In the genomic region with DNA sequence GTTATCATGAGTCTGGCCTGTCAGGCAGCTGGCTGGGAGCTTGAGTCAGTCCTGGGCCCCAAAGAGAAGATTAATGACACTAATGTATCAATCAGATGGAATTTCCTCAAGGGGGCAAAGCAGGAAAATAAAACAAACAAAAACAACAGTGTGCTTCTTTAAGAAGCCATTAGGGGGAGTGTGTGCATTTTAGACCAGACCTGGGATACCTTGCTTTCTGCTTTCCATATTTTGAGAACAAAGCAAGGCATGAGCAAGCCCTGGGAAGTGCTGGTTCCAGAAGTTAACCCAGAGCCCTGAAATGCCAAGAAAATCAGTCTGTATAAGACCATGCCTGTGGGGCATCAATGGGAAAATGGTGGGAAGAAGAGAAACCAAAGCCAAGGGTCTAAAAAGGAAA, we compare ENCODE assay signal across 13 mouse cellular contexts. TPM values are rescaled to one million over a fixed set of nuclear protein-coding genes. Genes with fewer than 3 reads are reported as not detected.
A peak's percentile ranks its signal among the peaks of the same experiment; 100 is the strongest.
DNase-seq lines count a peak whose midpoint lies in the region; ATAC-seq and TF ChIP-seq lines count a peak whose summit lies in the region.
"Had no signal": no experiment of that assay in that cellular context is flagged by ENCODE, and none has a peak within 500 bp of the region (broad histone marks: within the 10 kb centered on the region; RNA-seq: fewer than 3 reads in every experiment).

No protein-coding gene starts in this region.

- TF ChIP-seq EP300 in liver, postnatal 0 days (IDR thresholded peaks at IDR 0.05; ENCODE audit: low read depth) = no peak

- no peaks in the 10 kb centered on the region for H3K9me3 ChIP-seq in forebrain, embryonic 10.5 days
- H3K9me3 ChIP-seq in forebrain, embryonic 16.5 days (ENCODE audit: control insufficient read depth, low read length) = no peaks in the 10 kb centered on the region
- H3K9me3 ChIP-seq in liver, postnatal 0 days (ENCODE audit: low read length) = no peaks in the 10 kb centered on the region
- no peaks in the 10 kb centered on the region for H3K9me3 ChIP-seq in liver, embryonic 11.5 days (ENCODE audit: control insufficient read depth, low read length)
- H3K9me3 ChIP-seq: embryonic facial prominence, embryonic 15.5 days; limb, embryonic 15.5 days; midbrain, embryonic 12.5 days had no signal

- no peak for ATAC-seq in forebrain, embryonic 16.5 days
- ATAC-seq in liver, postnatal 0 days = no peak
- no peak for ATAC-seq in liver, embryonic 11.5 days (replicated peaks; ENCODE audit: low FRiP score)
- peak; percentile 33; the same call in 1 of the 2 replicates for ATAC-seq in megakaryocyte progenitor cell, adult 5-6 weeks (replicated peaks; ENCODE audit: poor library complexity)

- H3K27ac ChIP-seq in forebrain, embryonic 10.5 days = 0 out of 2 replicates have a peak overlapping the region, but pooled peaks have one; percentile 35
- no peak overlapping the region for H3K27ac ChIP-seq in forebrain, embryonic 16.5 days (ENCODE audit: low read length)
- H3K27ac ChIP-seq in liver, postnatal 0 days (ENCODE audit: low read depth) = no peak overlapping the region
- H3K27ac ChIP-seq in liver, embryonic 11.5 days (ENCODE audit: low read depth, low read length) = no peak overlapping the region
- H3K27ac ChIP-seq: embryonic facial prominence, embryonic 15.5 days; limb, embryonic 15.5 days; midbrain, embryonic 12.5 days had no signal

- no peak for DNase-seq in forebrain, embryonic 10.5 days (ENCODE audit: extremely low spot score, low spot score)
- DNase-seq in liver, postnatal 0 days = no peak
- DNase-seq in liver, embryonic 11.5 days (ENCODE audit: low spot score) = no peak
- peak; percentile 50 for DNase-seq in ZHBTc4 (ENCODE audit: low read depth, low spot score)
- no peak for DNase-seq in layer of hippocampus, postnatal 25 days (ENCODE audit: extremely low spot score in 1 of 2, low spot score in 1 of 2)
- no peak for DNase-seq in adrenal gland, postnatal 10 days
- DNase-seq: gastrocnemius, postnatal 25 days; heart, postnatal 14 days had no signal

- H3K9ac ChIP-seq in forebrain, embryonic 16.5 days (replicated peaks; ENCODE audit: low read depth, low read length) = no peak overlapping the region
- H3K9ac ChIP-seq in liver, postnatal 0 days (replicated peaks) = no peak overlapping the region
- H3K9ac ChIP-seq in liver, embryonic 11.5 days (ENCODE audit: low read depth, low read length) = no peak overlapping the region
- H3K9ac ChIP-seq: embryonic facial prominence, embryonic 15.5 days; limb, embryonic 15.5 days; midbrain, embryonic 12.5 days had no signal

- no peaks in the 10 kb centered on the region for H3K36me3 ChIP-seq in forebrain, embryonic 10.5 days (replicated peaks)
- no peaks in the 10 kb centered on the region for H3K36me3 ChIP-seq in forebrain, embryonic 16.5 days (ENCODE audit: control insufficient read depth, insufficient read depth)
- H3K36me3 ChIP-seq in liver, postnatal 0 days (replicated peaks; ENCODE audit: insufficient read depth, low read length) = no peaks in the 10 kb centered on the region
- H3K36me3 ChIP-seq in liver, embryonic 11.5 days (ENCODE audit: control insufficient read depth, insufficient read depth, low read length) = no peaks in the 10 kb centered on the region
- H3K36me3 ChIP-seq: embryonic facial prominence, embryonic 15.5 days; limb, embryonic 15.5 days; midbrain, embryonic 12.5 days had no signal

- peak; percentile 38 for TF ChIP-seq CTCF in liver, postnatal 0 days (IDR thresholded peaks at IDR 0.05; ENCODE audit: low read depth)

- no peak overlapping the region for H3K4me3 ChIP-seq in forebrain, embryonic 10.5 days
- no peak overlapping the region for H3K4me3 ChIP-seq in forebrain, embryonic 16.5 days (replicated peaks; ENCODE audit: low read length)
- no peak overlapping the region for H3K4me3 ChIP-seq in liver, postnatal 0 days (ENCODE audit: low read depth, low read length)
- H3K4me3 ChIP-seq in liver, embryonic 11.5 days (ENCODE audit: low read depth, low read length) = no peak overlapping the region
- H3K4me3 ChIP-seq: embryonic facial prominence, embryonic 15.5 days; limb, embryonic 15.5 days; midbrain, embryonic 12.5 days had no signal

- peaks cover 23% of the 10 kb centered on the region for H3K27me3 ChIP-seq in forebrain, embryonic 10.5 days (ENCODE audit: poor library complexity, severe bottlenecking)
- no peaks in the 10 kb centered on the region for H3K27me3 ChIP-seq in forebrain, embryonic 16.5 days (replicated peaks; ENCODE audit: control insufficient read depth, insufficient read depth, low read length)
- H3K27me3 ChIP-seq in liver, postnatal 0 days (ENCODE audit: insufficient read depth, low read length) = peaks cover 16% of the 10 kb centered on the region
- H3K27me3 ChIP-seq in liver, embryonic 11.5 days (replicated peaks; ENCODE audit: control insufficient read depth, insufficient read depth, low read length) = peaks cover 22% of the 10 kb centered on the region

- peaks cover 29% of the 10 kb centered on the region for H3K4me1 ChIP-seq in forebrain, embryonic 10.5 days
- H3K4me1 ChIP-seq in forebrain, embryonic 16.5 days (replicated peaks; ENCODE audit: control insufficient read depth, insufficient read depth, low read length) = peaks cover 12% of the 10 kb centered on the region
- H3K4me1 ChIP-seq in liver, postnatal 0 days (ENCODE audit: insufficient read depth) = peaks cover 8% of the 10 kb centered on the region; the same call in 1 of the 2 replicates
- H3K4me1 ChIP-seq in liver, embryonic 11.5 days (replicated peaks; ENCODE audit: control insufficient read depth, insufficient read depth, low read length) = no peaks in the 10 kb centered on the region

- H3K4me2 ChIP-seq in forebrain, embryonic 16.5 days (ENCODE audit: low read length) = no peak overlapping the region
- H3K4me2 ChIP-seq in liver, postnatal 0 days (ENCODE audit: low read depth, low read length) = no peak overlapping the region
- H3K4me2 ChIP-seq in liver, embryonic 11.5 days = no peak overlapping the region
- H3K4me2 ChIP-seq: embryonic facial prominence, embryonic 15.5 days; limb, embryonic 15.5 days; midbrain, embryonic 12.5 days had no signal

RNA-seq across cellular contexts. Expression of gene Abcd4, which starts 3.8 kb away (rescaled TPM):
- polyA plus RNA-seq in forebrain, embryonic 10.5 days (2016; fragmentation: Nextera tagmentation; extraction: Ambion mirVana) = 12.7 and 12.8 TPM in 2 replicates
- polyA plus RNA-seq in forebrain, embryonic 16.5 days (2015; fragmentation: Nextera tagmentation; extraction: Ambion mirVana) = 10.1 and 15.5 TPM in 2 replicates
- polyA plus RNA-seq in liver, postnatal 0 days (2015; fragmentation: Nextera tagmentation; extraction: Ambion mirVana) = 2.1 and 2.7 TPM in 2 replicates
- 8.2 and 9.5 TPM in 2 replicates for polyA plus RNA-seq in liver, embryonic 11.5 days (2014; fragmentation: Nextera tagmentation; extraction: Ambion mirVana)
- total RNA-seq in megakaryocyte progenitor cell, adult 5-6 weeks (2015) = 2.7 and 3.6 TPM in 2 replicates
- total RNA-seq in megakaryocyte progenitor cell, adult 5-6 weeks (2017) = 3.9 and 5.1 TPM in 2 replicates
- total RNA-seq in layer of hippocampus, postnatal 25 days (2021) = 10 to 100 TPM; 14.1 to 15.5 TPM
- total RNA-seq in adrenal gland, postnatal 10 days (2021) = 10 to 100 TPM in 1 of 2 experiments, 1 to 10 TPM in 1; 10.0 to 14.6 TPM

RNA-seq across cellular contexts. Expression of gene Vrtn, which starts 19.8 kb away (rescaled TPM):
- not detected in 2 replicates for polyA plus RNA-seq in forebrain, embryonic 10.5 days (2016; fragmentation: Nextera tagmentation; extraction: Ambion mirVana)
- 0.18 TPM in 1 of 2 replicates, not detected in the other for polyA plus RNA-seq in forebrain, embryonic 16.5 days (2015; fragmentation: Nextera tagmentation; extraction: Ambion mirVana)
- not detected in 2 replicates for polyA plus RNA-seq in liver, postnatal 0 days (2015; fragmentation: Nextera tagmentation; extraction: Ambion mirVana)
- not detected in 2 replicates for polyA plus RNA-seq in liver, embryonic 11.5 days (2014; fragmentation: Nextera tagmentation; extraction: Ambion mirVana)
- not detected in 2 replicates for total RNA-seq in megakaryocyte progenitor cell, adult 5-6 weeks (2015)
- total RNA-seq in megakaryocyte progenitor cell, adult 5-6 weeks (2017) = not detected in 2 replicates
- total RNA-seq in layer of hippocampus, postnatal 25 days (2021) = not detected
- total RNA-seq in adrenal gland, postnatal 10 days (2021) = not detected
- total RNA-seq: gastrocnemius, postnatal 25 days; heart, postnatal 14 days had no signal
- polyA plus RNA-seq: limb, embryonic 15.5 days; midbrain, embryonic 12.5 days had no signal

RNA-seq across cellular contexts. Expression of gene Vsx2, which starts 51.4 kb away (rescaled TPM):
- polyA plus RNA-seq in forebrain, embryonic 10.5 days (2016; fragmentation: Nextera tagmentation; extraction: Ambion mirVana) = 1.2 and 2.2 TPM in 2 replicates
- polyA plus RNA-seq in forebrain, embryonic 16.5 days (2015; fragmentation: Nextera tagmentation; extraction: Ambion mirVana) = 0.06 and 0.10 TPM in 2 replicates
- not detected in 2 replicates for polyA plus RNA-seq in liver, postnatal 0 days (2015; fragmentation: Nextera tagmentation; extraction: Ambion mirVana)
- not detected in 2 replicates for polyA plus RNA-seq in liver, embryonic 11.5 days (2014; fragmentation: Nextera tagmentation; extraction: Ambion mirVana)
- total RNA-seq in megakaryocyte progenitor cell, adult 5-6 weeks (2015) = not detected in 2 replicates
- total RNA-seq in megakaryocyte progenitor cell, adult 5-6 weeks (2017) = not detected in 2 replicates
- under 1 TPM; 0.12 to 0.22 TPM for total RNA-seq in layer of hippocampus, postnatal 25 days (2021)
- not detected for total RNA-seq in adrenal gland, postnatal 10 days (2021)
- total RNA-seq: gastrocnemius, postnatal 25 days had no signal
